Mouse (Mus musculus) CH12.LX (cell line): Measurements from ENCODE around the gene Ythdf1. TPM values are rescaled to one million over a fixed set of nuclear protein-coding genes. Genes with fewer than 3 reads are reported as not detected.

Experiments used
- DNase-seq: peaks from one replicate; pipeline ENCODE4 v3.0.0-alpha.2; 2013; ENCODE audit errors: extremely low read depth
- H3K27ac ChIP-seq: 2 replicates; pipeline ENCODE4 v1.5.1; 2012; ENCODE audit warnings: low read depth, mild to moderate bottlenecking, control low read depth, moderate library complexity; ENCODE audit not compliant: insufficient read depth
- H3K27me3 ChIP-seq: replicated peaks from 2 replicates; pipeline ENCODE3; 2012; ENCODE audit warnings: inconsistent platforms
- H3K36me3 ChIP-seq, 2 experiments: replicated peaks in 1 of 2; 2 replicates each; pipeline versions ENCODE3 to v1.6.1; 2012; ENCODE audit warnings: inconsistent platforms in 1 of 2, low read length in 1 of 2, mild to moderate bottlenecking in 1 of 2, mixed read lengths in 1 of 2, moderate library complexity in 1 of 2; ENCODE audit not compliant: control insufficient read depth in 1 of 2, insufficient read depth in 1 of 2
- H3K4me1 ChIP-seq, 2 experiments: 2 replicates each; pipeline ENCODE4 v1.6.1; 2012; ENCODE audit warnings: inconsistent platforms in 1 of 2, moderate library complexity in 1 of 2; ENCODE audit not compliant: insufficient read depth in 2 of 2, control insufficient read depth in 1 of 2
- H3K4me2 ChIP-seq: 2 replicates; pipeline ENCODE4 v1.6.1; 2012; ENCODE audit warnings: low read depth, mild to moderate bottlenecking, control low read depth; ENCODE audit not compliant: poor library complexity, insufficient read depth, severe bottlenecking
- H3K4me3 ChIP-seq, 3 experiments: fragments of 150-350 bp in 1 of 3; sonication (generic) in 1 of 3; replicated peaks in 1 of 3; 2 replicates each; pipeline versions ENCODE3 to v1.5.1; 2011 to 2012; ENCODE audit warnings: low read depth in 2 of 3, low read length in 2 of 3, mild to moderate bottlenecking in 2 of 3, moderate library complexity in 2 of 3, control low read depth in 1 of 3, improper control_type of control experiment in 1 of 3, inconsistent platforms in 1 of 3, mixed read lengths in 1 of 3; ENCODE audit not compliant: poor library complexity in 1 of 3
- H3K79me2 ChIP-seq: replicated peaks from 2 replicates; pipeline ENCODE4 v1.6.1; 2012; ENCODE audit warnings: mild to moderate bottlenecking, moderate library complexity; ENCODE audit not compliant: control insufficient read depth, poor library complexity, insufficient read depth, severe bottlenecking; ENCODE audit errors: extremely low read depth
- H3K9ac ChIP-seq: 2 replicates; pipeline ENCODE4 v1.6.1; 2012; ENCODE audit warnings: low read depth, mild to moderate bottlenecking, control low read depth, moderate library complexity; ENCODE audit not compliant: insufficient read depth
- H3K9me3 ChIP-seq: replicated peaks from 2 replicates; pipeline ENCODE3; 2012; ENCODE audit warnings: low read length, inconsistent platforms, mixed read lengths
- CHD1 ChIP-seq: IDR thresholded peaks from 2 replicates; pipeline ENCODE4 v1.6.1; 2012; ENCODE audit warnings: low read depth, low read length, improper control_type of control experiment, inconsistent platforms
- CHD2 ChIP-seq: IDR thresholded peaks from 2 replicates; pipeline ENCODE4 v1.6.1; 2011; ENCODE audit warnings: low read length, improper control_type of control experiment
- CTCF ChIP-seq, 2 experiments: IDR thresholded peaks in 1 of 2; conservative IDR thresholded peaks in 1 of 2; 2 replicates each; pipeline ENCODE4 v1.5.1; 2011 to 2012; ENCODE audit warnings: low read depth in 2 of 2, low read length in 2 of 2, improper control_type of control experiment in 1 of 2, inconsistent platforms in 1 of 2, mild to moderate bottlenecking in 1 of 2, moderate library complexity in 1 of 2
- E2F4 ChIP-seq: IDR thresholded peaks from 2 replicates; pipeline ENCODE4 v1.6.1; 2011; ENCODE audit warnings: low read depth, low read length, improper control_type of control experiment; ENCODE audit not compliant: insufficient replicate concordance
- ELF1 ChIP-seq: IDR thresholded peaks from 2 replicates; pipeline ENCODE4 v1.6.1; 2014; ENCODE audit warnings: low read depth, mild to moderate bottlenecking, inconsistent platforms, low read length, improper control_type of control experiment
- EP300 ChIP-seq: IDR thresholded peaks from 2 replicates; pipeline ENCODE4 v1.6.1; 2011; ENCODE audit warnings: low read length, improper control_type of control experiment
- GABPA ChIP-seq: IDR thresholded peaks from 2 replicates; pipeline ENCODE4 v1.6.1; 2012; ENCODE audit warnings: low read depth, low read length, improper control_type of control experiment, inconsistent platforms; ENCODE audit not compliant: insufficient replicate concordance
- HCFC1 ChIP-seq: IDR thresholded peaks from 2 replicates; pipeline ENCODE4 v1.6.1; 2012; ENCODE audit warnings: low read depth, mild to moderate bottlenecking, inconsistent platforms, low read length, improper control_type of control experiment
- JUND ChIP-seq: conservative IDR thresholded peaks from 2 replicates; pipeline ENCODE4 v1.6.1; 2011; ENCODE audit warnings: low read depth, low read length, improper control_type of control experiment
- KAT2A ChIP-seq: IDR thresholded peaks from 2 replicates; pipeline ENCODE4 v1.6.1; 2012; ENCODE audit warnings: low read length, improper control_type of control experiment, inconsistent platforms; ENCODE audit not compliant: insufficient replicate concordance
- MAFK ChIP-seq: IDR thresholded peaks from 2 replicates; pipeline ENCODE4 v1.6.1; 2011; ENCODE audit warnings: low read length, improper control_type of control experiment; ENCODE audit not compliant: insufficient replicate concordance
- MAZ ChIP-seq: IDR thresholded peaks from 2 replicates; pipeline ENCODE4 v1.6.1; 2012; ENCODE audit warnings: low read depth, mild to moderate bottlenecking, inconsistent platforms, low read length, improper control_type of control experiment, moderate library complexity
- MEF2A ChIP-seq: IDR thresholded peaks from 2 replicates; pipeline ENCODE4 v1.6.1; 2014; ENCODE audit warnings: low read depth, mild to moderate bottlenecking, inconsistent platforms, low read length, improper control_type of control experiment, borderline replicate concordance
- MYC ChIP-seq: IDR thresholded peaks from 2 replicates; pipeline ENCODE4 v1.6.1; 2011; ENCODE audit warnings: low read depth, mild to moderate bottlenecking, improper control_type of control experiment, low read length
- NELFE ChIP-seq: IDR thresholded peaks from 2 replicates; pipeline ENCODE4 v1.6.1; 2011; ENCODE audit warnings: low read depth, low read length, improper control_type of control experiment
- NRF1 ChIP-seq: IDR thresholded peaks from 2 replicates; pipeline ENCODE4 v1.6.1; 2014; ENCODE audit warnings: low read depth, mild to moderate bottlenecking, inconsistent platforms, low read length, improper control_type of control experiment, moderate library complexity
- RCOR1 ChIP-seq: conservative IDR thresholded peaks from 2 replicates; pipeline ENCODE4 v1.6.1; 2012; ENCODE audit warnings: low read depth, mild to moderate bottlenecking, inconsistent platforms, low read length, improper control_type of control experiment
- SIN3A ChIP-seq: IDR thresholded peaks from 2 replicates; pipeline ENCODE4 v1.6.1; 2012; ENCODE audit warnings: low read length, improper control_type of control experiment, inconsistent platforms
- TBP ChIP-seq: conservative IDR thresholded peaks from 2 replicates; pipeline ENCODE4 v1.6.1; 2011; ENCODE audit warnings: low read depth, low read length, improper control_type of control experiment
- UBTF ChIP-seq: IDR thresholded peaks from 2 replicates; pipeline ENCODE4 v1.6.1; 2012; ENCODE audit warnings: low read depth, mild to moderate bottlenecking, inconsistent platforms, low read length, improper control_type of control experiment, moderate library complexity
- ZC3H11A ChIP-seq: IDR thresholded peaks from 2 replicates; pipeline ENCODE4 v1.6.1; 2012; ENCODE audit warnings: low read depth, mild to moderate bottlenecking, inconsistent platforms, low read length, improper control_type of control experiment
- ZMIZ1 ChIP-seq: IDR thresholded peaks from 2 replicates; pipeline ENCODE4 v1.6.1; 2012; ENCODE audit warnings: low read depth, mild to moderate bottlenecking, inconsistent platforms, low read length, improper control_type of control experiment
- ZNF384 ChIP-seq: IDR thresholded peaks from 2 replicates; pipeline ENCODE4 v1.6.1; 2012; ENCODE audit warnings: low read depth, low read length, improper control_type of control experiment, inconsistent platforms
- dilution Hi-C: fragments of 300-500 bp; cut with MboI; formaldehyde crosslinking; loops from 2 replicates; pipeline ENCODE4 v1.14.3; 2020; ENCODE audit warnings: low sequenced_read_pairs; ENCODE audit not compliant: extremely low pct_unique_long_range_greater_than_20kb, extremely low pct_ligation_motif_present
- in situ Hi-C: fragments of 300-500 bp; cut with MboI; formaldehyde crosslinking; loops from 3 replicates; pipeline ENCODE4 v1.14.3; 2019; ENCODE audit warnings: low sequenced_read_pairs, low pct_ligation_motif_present, low pct_unique_long_range_greater_than_20kb, mixed read lengths
- polyA plus RNA-seq: library from polyadenylated mRNA; unstranded; fragments of >175 nt; gene quantifications from 2 replicates; pipeline ENCODE4 v1.2.1, GENCODE M21; 2012; ENCODE audit warnings: low read depth; ENCODE audit not compliant: insufficient read length
- total RNA-seq, 2 experiments: library from RNA; depleted of rRNA; stranded (reverse); fragments of 300-350 nt in 1 of 2; fragments of >200 nt in 1 of 2; gene quantifications; 2 replicates each; pipeline ENCODE4 v1.2.3; 2012 to 2014

Gene Ythdf1
- total and polyA plus RNA-seq, 3 experiments: 27.5 to 67.0 (median 42.5) TPM

GRCm38 (mm10) chr2:180954061-180955047, 33.6 kb upstream of the Ythdf1 start, which contains the start of gene Nkain4:
Gene Nkain4, minus strand, starts transcription at chr2:180954699.
- peaks cover 88% of the 10 kb centered on the region for H3K27me3 ChIP-seq
- H3K27ac ChIP-seq: no peak within 1 kb of the TSS
- no peaks in the 10 kb centered on the region for H3K36me3 ChIP-seq
- no peaks in the 10 kb centered on the region for H3K79me2 ChIP-seq
- in situ Hi-C loops: no loop called here
- DNase-seq: no peak
- H3K9ac ChIP-seq: no peak within 1 kb of the TSS
- H3K9me3 ChIP-seq: no peaks in the 10 kb centered on the region
- TF ChIP-seq NELFE: no peak
- no peak for TF ChIP-seq RCOR1
- TF ChIP-seq TBP: no peak
- no peak for TF ChIP-seq UBTF
- TF ChIP-seq KAT2A: no peak
- no peak for TF ChIP-seq ZNF384
- TF ChIP-seq CHD1: no peak
- no peak for TF ChIP-seq EP300
- TF ChIP-seq MAZ: no peak
- TF ChIP-seq HCFC1: no peak
- TF ChIP-seq JUND: no peak
- no peak for TF ChIP-seq ELF1
- TF ChIP-seq CHD2: no peak
- H3K4me3 ChIP-seq: no peak within 1 kb of the TSS
- H3K4me2 ChIP-seq: no peak within 1 kb of the TSS
- H3K4me1 ChIP-seq: no peaks in the 10 kb centered on the region
- dilution Hi-C loops: no loop called here

GRCm38 (mm10) chr2:180953638-180954037, 32.9 kb upstream of the Ythdf1 start:
- dilution Hi-C loops: no loop called here
- H3K79me2 ChIP-seq: no peaks in the 10 kb centered on the region
- H3K36me3 ChIP-seq: no peaks in the 10 kb centered on the region
- in situ Hi-C loops: no loop called here
- no peak overlapping the region for H3K4me3 ChIP-seq
- H3K4me1 ChIP-seq: no peaks in the 10 kb centered on the region
- TF ChIP-seq NRF1 (no peak), ZMIZ1 (no peak), MEF2A (no peak), RCOR1 (no peak), GABPA (no peak), MAFK (no peak), SIN3A (no peak), CTCF (conservative IDR thresholded peaks at IDR 0.05 in 1 of 2, IDR thresholded peaks at IDR 0.05 in 1 of 2; ENCODE audit: low read depth in 2 of 2, low read length in 2 of 2) (no peak), E2F4 (no peak), MYC (no peak), MAZ (no peak), KAT2A (no peak), ZC3H11A (no peak)
- TF ChIP-seq, all 38 proteins: peak for 0
- Histone ChIP-seq H3K4me2 (no peak overlapping the region), H3K9ac (no peak overlapping the region), H3K27ac (no peak overlapping the region), H3K27me3 (peaks cover 91% of the 10 kb centered on the region), H3K9me3 (no peaks in the 10 kb centered on the region)
- no peak for DNase-seq
